Mouse (Mus musculus): ENCODE results near the gene Erc1.

DNA sequence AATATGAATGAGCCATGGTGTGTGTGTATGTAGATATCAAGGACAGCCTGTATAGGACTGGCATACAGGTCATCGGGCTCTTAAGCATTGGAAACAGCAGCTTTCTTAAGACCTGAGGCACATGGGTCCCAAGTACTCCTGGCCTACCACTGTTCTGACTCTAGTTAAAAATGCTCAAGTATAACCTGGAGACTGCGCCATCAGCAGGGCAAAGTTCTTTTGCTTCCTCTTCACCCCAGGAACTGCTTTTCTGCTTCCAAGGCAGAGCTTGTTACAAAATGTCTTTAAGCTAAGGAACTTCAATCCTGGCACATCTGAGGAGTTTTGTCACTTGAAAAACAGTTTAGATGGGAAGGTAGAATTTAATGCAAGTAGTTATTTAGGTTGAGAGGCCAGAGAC lies 189.5 kb downstream of the Erc1 start:
- TF ChIP-seq CTCF (conservative IDR thresholded peaks at IDR 0.05; ENCODE audit: low read length) (no peak), NANOG (IDR thresholded peaks at IDR 0.05; ENCODE audit: borderline replicate concordance, low read length) (no peak), POU5F1 (IDR thresholded peaks at IDR 0.05; ENCODE audit: borderline replicate concordance, low read length) (no peak)
